Mouse (Mus musculus): ENCODE results near the gene Pigw. TPM values are rescaled to one million over a fixed set of nuclear protein-coding genes. Genes with fewer than 3 reads are reported as not detected.
"Not testable (repeated sequence)": the region's sequence is repeated elsewhere in the genome, so short reads cannot be mapped to it uniquely, and the experiment has no call there.

Gene Pigw
- polyA plus RNA-seq, 1 experiment from 2014 or later, result 2.2 TPM

DNA sequence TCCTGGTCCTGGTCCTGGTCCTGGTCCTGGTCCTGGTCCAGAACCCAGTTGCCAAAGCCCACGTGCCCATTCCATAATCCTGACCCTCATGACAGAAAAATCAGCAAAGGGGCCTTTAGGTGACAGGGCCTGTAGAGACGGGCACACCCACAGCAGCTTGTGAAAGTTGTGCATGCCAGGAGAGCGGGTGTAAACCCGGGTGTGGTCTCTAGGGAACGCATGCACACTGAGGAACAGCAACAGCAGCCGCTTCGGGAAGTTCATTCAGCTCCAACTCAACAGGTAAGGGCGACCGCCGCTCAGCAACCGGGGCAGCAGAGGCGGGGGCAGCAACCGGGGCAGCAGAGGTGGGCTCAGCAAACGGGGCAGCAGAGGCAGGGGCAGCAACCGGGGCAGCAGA is 13.0 kb upstream of the Pigw start:
- no peak overlapping the region for H3K4me3 ChIP-seq
- 91% methylated on average over 15 of the region's 15 CpGs for WGBS
- no peak for DNase-seq (ENCODE audit: low spot score)
- no peak overlapping the region for H3K27ac ChIP-seq (replicated peaks)
- H3K36me3 ChIP-seq, result peaks cover 91% of the 10 kb centered on the region
- no peaks in the 10 kb centered on the region for H3K4me1 ChIP-seq
- H3K9me3 ChIP-seq (replicated peaks), result no peaks in the 10 kb centered on the region
- H3K27me3 ChIP-seq (ENCODE audit: low read depth, poor library complexity, severe bottlenecking), result no peaks in the 10 kb centered on the region

DNA sequence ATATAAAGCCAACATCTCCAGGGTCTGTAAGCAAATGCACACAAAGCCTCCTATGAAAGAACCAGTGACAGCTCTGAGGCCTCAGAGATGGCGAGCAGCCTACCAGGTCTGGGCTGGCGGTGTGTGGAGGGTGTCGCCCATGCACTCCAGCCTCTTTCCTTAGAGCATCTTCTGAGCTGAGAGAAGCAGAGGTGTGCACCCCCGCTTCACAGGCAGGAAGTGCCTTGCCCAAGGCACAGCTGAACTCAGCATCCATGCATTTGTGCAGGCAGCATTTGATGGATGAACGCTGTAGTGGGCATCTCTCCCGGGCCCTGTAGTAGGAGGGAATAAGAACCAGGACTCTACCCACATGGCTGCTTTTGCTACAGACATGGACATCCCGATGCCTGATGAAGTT is 11.6 kb upstream of the Pigw start:
- Histone ChIP-seq H3K36me3 (peaks cover 91% of the 10 kb centered on the region), H3K27ac (replicated peaks) (no peak overlapping the region), H3K4me3 (no peak overlapping the region), H3K4me1 (no peaks in the 10 kb centered on the region), H3K9me3 (replicated peaks) (no peaks in the 10 kb centered on the region), H3K27me3 (ENCODE audit: low read depth, poor library complexity, severe bottlenecking) (no peaks in the 10 kb centered on the region)
- no peak for DNase-seq (ENCODE audit: low spot score)
- 94% methylated on average over 7 of the region's 7 CpGs for WGBS

DNA sequence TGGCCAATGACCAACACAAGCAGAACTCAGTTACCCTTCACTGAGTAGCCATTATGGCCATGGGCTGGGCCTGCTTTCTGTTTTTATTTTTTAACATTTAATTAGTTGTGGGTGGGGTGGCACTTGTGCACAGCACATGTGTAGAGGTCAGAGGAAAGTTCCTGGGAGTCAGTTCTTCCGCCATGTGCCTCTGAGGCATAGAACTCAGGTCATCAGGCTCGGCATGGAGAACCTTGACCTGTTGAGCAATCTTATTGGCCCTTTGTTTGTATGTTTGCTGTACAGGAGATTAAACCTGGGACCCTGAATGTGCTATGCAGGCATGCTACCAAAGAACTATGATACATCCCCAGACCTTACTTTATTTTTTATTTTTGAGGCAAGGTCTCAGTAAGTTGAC is 9.4 kb upstream of the Pigw start:
- H3K4me1 ChIP-seq, result no peaks in the 10 kb centered on the region
- no peaks in the 10 kb centered on the region for H3K9me3 ChIP-seq (replicated peaks)
- 86% methylated on average over 2 of the region's 2 CpGs for WGBS
- H3K36me3 ChIP-seq, result peaks cover 91% of the 10 kb centered on the region
- no peaks in the 10 kb centered on the region for H3K27me3 ChIP-seq (ENCODE audit: low read depth, poor library complexity, severe bottlenecking)
- no peak overlapping the region for H3K4me3 ChIP-seq
- no peak overlapping the region for H3K27ac ChIP-seq (replicated peaks)
- DNase-seq (ENCODE audit: low spot score), result no peak

DNA sequence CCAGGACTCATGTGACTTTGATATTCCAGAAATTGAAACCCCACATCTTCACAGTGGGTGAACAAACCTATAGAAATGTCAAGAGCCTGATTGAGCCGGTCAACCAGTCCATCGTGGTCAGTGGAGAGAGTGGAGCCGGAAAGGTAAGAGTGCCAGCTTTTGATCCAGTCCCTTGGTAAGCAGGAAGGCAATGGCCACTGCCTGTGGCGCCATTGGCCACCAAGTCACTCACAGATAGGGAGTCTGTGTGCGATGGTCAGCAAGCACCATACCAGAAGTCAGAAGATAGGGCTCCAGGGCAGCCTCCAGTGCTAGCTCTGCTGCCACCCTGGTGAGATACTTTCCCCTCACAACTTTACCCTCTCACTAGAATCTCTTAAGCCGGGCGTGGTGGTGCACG is 7.9 kb upstream of the Pigw start:
- H3K27ac ChIP-seq (replicated peaks), result no peak overlapping the region
- DNase-seq (ENCODE audit: low spot score), result no peak
- H3K9me3 ChIP-seq (replicated peaks), result no peaks in the 10 kb centered on the region
- WGBS, result 98% methylated on average over 8 of the region's 8 CpGs
- H3K27me3 ChIP-seq (ENCODE audit: low read depth, poor library complexity, severe bottlenecking), result no peaks in the 10 kb centered on the region
- peaks cover 94% of the 10 kb centered on the region for H3K36me3 ChIP-seq
- no peak overlapping the region for H3K4me3 ChIP-seq
- no peaks in the 10 kb centered on the region for H3K4me1 ChIP-seq

DNA sequence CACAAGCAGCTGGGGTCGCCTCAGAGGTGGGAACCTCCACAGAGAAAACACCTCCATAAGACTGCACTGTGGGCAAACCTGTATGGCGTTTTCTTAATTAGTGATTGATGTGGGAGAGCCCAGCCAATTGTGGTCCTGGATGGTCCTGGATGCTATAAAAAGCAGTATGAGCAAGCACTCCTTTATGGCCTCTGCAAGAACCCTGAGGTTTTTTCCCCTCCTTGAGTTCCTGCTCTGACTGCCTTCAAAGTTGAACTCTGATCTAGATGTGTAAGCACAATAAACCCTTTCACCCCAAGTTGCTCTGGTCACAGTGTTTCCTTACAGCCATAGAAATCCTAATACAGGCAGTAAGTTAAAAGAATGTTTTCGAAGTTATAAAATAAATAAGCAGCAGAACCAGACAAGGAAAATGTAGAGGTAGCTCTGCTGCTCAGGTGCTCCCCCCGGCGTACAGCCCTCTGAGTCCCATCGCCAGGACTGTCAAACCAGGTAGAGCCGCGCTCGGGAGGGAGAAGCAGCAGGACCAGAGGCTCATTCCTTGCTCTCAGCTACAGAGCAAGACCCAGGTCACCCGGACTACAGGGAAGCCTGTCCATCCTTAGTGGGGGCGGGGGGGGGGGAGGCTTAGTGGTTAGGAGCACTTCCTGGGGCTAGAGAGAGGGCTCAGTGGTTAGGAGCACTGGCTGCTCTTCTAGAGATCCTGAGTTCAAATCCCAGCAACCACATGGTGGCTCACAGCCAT is 6.9 kb upstream of the Pigw start:
- no peak overlapping the region for H3K27ac ChIP-seq (replicated peaks)
- H3K36me3 ChIP-seq, result peaks cover 94% of the 10 kb centered on the region
- H3K4me3 ChIP-seq, result no peak overlapping the region
- peak; percentile 7 for DNase-seq (ENCODE audit: low spot score)
- H3K9me3 ChIP-seq (replicated peaks), result no peaks in the 10 kb centered on the region
- H3K27me3 ChIP-seq (ENCODE audit: low read depth, poor library complexity, severe bottlenecking), result no peaks in the 10 kb centered on the region
- WGBS, result 91% methylated on average over 11 of the region's 11 CpGs
- H3K4me1 ChIP-seq, result no peaks in the 10 kb centered on the region

DNA sequence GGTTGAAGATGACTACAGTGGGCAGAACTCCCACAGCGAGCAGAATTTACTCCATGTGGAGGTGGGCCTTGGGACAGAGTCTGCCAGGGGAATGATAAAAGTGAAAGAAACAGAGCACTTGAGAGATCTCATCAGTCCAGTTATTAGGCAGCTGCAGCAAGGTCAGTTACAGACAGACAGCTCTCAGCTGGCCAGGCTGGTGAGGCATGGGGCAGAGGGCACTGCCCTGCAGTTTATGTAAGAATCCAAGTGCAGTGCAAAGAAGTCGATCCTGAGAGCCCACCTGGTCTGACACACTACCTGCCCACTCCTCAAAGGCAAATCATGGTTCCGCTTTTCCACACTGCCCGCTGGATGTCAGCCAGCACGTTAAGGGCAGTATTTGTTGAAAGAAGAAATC is 6.2 kb upstream of the Pigw start:
- whole genome bisulfite sequencing, result 93% methylated on average over 5 of the region's 5 CpGs
- no peaks in the 10 kb centered on the region for H3K27me3 ChIP-seq (ENCODE audit: low read depth, poor library complexity, severe bottlenecking)
- H3K36me3 ChIP-seq, result peaks cover 87% of the 10 kb centered on the region
- no peak overlapping the region for H3K27ac ChIP-seq (replicated peaks)
- H3K9me3 ChIP-seq (replicated peaks), result no peaks in the 10 kb centered on the region
- peaks cover 3% of the 10 kb centered on the region for H3K4me1 ChIP-seq
- no peak overlapping the region for H3K4me3 ChIP-seq
- DNase-seq (ENCODE audit: low spot score), result no peak

DNA sequence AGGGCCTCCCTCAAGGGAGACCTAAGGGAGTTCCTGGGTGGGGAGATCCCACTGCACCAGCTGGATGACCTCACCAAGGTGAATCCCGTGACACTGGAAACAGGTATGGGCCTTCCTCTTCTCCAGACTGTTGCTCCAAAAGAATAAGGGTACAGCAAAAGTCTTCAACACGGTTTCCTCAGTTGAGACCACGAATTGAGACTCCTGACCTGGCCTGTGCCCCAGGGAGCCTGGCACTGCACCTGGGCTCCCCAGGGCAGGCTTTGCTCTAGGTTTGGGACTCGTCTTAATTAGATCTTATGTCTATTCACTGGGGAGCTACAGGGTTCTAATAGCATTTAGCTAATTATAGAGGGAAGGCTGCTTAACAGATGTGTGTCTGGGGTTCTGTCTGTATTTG is 5.2 kb upstream of the Pigw start:
- no peak for DNase-seq (ENCODE audit: low spot score)
- H3K27ac ChIP-seq (replicated peaks), result no peak overlapping the region
- 85% methylated on average over 4 of the region's 4 CpGs for WGBS
- H3K9me3 ChIP-seq (replicated peaks), result no peaks in the 10 kb centered on the region
- H3K4me1 ChIP-seq, result peaks cover 11% of the 10 kb centered on the region
- H3K36me3 ChIP-seq, result peaks cover 83% of the 10 kb centered on the region
- no peaks in the 10 kb centered on the region for H3K27me3 ChIP-seq (ENCODE audit: low read depth, poor library complexity, severe bottlenecking)
- no peak overlapping the region for H3K4me3 ChIP-seq

DNA sequence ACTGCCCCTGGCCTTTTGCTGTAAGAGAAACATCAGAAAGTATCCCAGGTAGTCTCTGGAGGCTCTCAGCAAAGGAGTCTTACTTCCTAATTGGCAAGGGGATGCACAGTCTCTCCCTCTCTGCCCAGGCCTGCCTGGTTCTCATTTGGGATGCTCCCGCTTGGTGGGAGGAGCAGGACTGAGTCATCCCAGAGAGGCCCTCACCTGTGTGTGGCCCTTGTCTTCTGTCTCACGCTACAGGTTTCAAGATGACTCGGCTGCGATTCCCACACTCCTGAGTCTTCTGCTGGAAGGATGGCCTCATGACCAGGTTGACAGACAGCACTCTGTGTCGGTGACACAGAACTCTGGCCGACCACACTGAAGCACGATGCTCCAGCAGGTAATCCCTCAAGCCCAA is 2.3 kb upstream of the Pigw start:
- Histone ChIP-seq H3K27me3 (ENCODE audit: low read depth, poor library complexity, severe bottlenecking) (no peaks in the 10 kb centered on the region), H3K36me3 (peaks cover 63% of the 10 kb centered on the region), H3K4me1 (peaks cover 24% of the 10 kb centered on the region), H3K9me3 (replicated peaks) (no peaks in the 10 kb centered on the region), H3K27ac (replicated peaks) (no peak overlapping the region), H3K4me3 (no peak overlapping the region)
- DNase-seq (ENCODE audit: low spot score), result peak; percentile 8
- 92% methylated on average over 7 of the region's 7 CpGs for WGBS

DNA sequence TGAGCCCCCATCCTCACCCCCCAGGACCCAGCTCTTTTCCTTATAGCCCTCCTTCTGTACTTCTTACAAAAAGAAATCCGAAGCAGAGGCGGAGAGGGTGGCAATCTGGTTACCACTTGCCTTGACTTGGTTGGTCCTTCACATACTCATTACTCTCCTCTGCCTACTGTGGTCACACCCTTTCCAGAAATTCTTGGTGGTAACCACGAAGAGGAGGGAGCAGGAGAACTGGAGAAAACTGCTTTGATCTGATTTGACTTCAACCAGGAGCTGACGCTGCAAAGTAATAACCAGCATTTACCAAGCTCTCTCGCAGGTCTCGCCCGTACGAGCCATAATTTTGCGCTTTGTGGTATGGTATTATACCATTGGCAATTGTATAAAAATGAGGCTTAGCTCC is 886 bp upstream of the Pigw start:
- no peak for DNase-seq (ENCODE audit: low spot score)

DNA sequence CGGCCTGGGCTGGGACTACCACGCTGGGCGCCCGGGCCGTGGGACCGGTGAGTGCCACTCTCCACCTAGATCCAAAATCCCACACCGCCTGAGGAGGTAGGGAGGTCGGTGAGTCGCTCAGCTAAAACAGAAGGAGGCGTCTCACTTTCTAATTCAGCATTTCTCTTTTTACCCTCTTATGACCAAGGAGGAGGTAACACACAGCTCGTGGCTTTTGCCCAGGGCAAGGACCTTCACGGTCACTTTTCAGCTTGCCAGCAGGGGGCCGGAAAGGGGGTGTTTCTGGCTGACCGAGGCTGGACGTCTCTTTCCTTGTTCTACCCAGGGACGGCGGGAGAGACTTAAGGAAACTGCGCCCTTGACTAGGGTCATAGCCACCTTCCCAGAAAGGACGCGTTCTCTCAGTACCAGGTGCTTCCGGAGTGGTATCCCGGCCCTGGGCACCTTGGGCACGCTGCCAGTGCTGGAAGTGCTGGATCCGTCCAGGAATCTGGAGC is 428 bp upstream of the Pigw start:
- WGBS, result under 1% methylated on average over 24 of the region's 24 CpGs
- peak; percentile 81 for DNase-seq (ENCODE audit: low spot score)
- Histone ChIP-seq H3K27me3 (ENCODE audit: low read depth, poor library complexity, severe bottlenecking) (no peaks in the 10 kb centered on the region), H3K9me3 (replicated peaks) (no peaks in the 10 kb centered on the region), H3K4me1 (peaks cover 24% of the 10 kb centered on the region), H3K36me3 (peaks cover 58% of the 10 kb centered on the region), H3K4me3 (peak overlapping the region; percentile 63), H3K27ac (replicated peaks) (peak overlapping the region; percentile 92)

More for the DNA sequence above, 886 bp upstream of the Pigw start:
- 64% methylated on average over 9 of the region's 9 CpGs for WGBS
- peaks cover 24% of the 10 kb centered on the region for H3K4me1 ChIP-seq
- H3K27me3 ChIP-seq (ENCODE audit: low read depth, poor library complexity, severe bottlenecking), result no peaks in the 10 kb centered on the region
- H3K27ac ChIP-seq (replicated peaks), result peak overlapping the region; percentile 92
- peaks cover 63% of the 10 kb centered on the region for H3K36me3 ChIP-seq
- peak overlapping the region; percentile 63 for H3K4me3 ChIP-seq
- no peaks in the 10 kb centered on the region for H3K9me3 ChIP-seq (replicated peaks)

DNA sequence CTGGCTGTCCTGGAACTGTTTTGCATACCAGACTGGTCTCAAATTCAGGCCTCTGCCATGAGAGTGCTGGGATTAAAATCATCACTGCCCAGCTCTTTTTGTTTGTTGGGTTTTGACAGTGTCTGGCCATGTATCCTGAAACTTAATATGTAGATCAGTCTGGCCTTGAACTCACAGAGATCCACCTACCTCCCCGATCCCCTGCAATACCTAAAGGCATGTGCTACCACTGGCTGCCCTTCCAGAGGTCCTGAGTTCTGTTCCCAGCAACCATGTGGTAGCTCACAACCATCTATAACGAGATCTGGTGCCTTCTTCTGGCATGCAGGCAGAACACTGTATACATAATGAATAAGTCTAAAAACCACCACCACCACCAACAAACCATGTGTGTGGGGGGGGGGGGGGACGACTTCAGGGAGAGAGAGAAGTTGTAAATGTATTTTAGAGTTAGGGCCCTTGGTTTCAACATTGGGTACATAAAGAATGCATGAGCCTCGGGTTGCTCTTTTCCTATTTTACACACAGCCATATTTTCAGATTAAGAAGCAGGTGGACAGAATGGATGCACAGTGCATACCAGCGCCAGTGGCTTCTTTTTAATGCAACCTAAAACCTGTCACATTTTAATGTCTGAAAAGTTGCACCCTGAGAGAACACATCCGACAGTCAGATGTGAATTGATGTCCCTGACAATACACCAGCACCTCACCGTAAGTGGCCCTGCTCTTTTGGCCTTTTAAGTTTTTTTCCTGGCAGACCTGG is 896 bp downstream of the Pigw start:
- peak overlapping the region; percentile 63 for H3K4me3 ChIP-seq
- no peak for DNase-seq (ENCODE audit: low spot score)
- H3K9me3 ChIP-seq (replicated peaks), result no peaks in the 10 kb centered on the region
- H3K4me1 ChIP-seq, result peaks cover 24% of the 10 kb centered on the region
- H3K36me3 ChIP-seq, result peaks cover 45% of the 10 kb centered on the region
- WGBS, result 29% methylated on average over 7 of the region's 7 CpGs
- peak overlapping the region; percentile 92 for H3K27ac ChIP-seq (replicated peaks)
- no peaks in the 10 kb centered on the region for H3K27me3 ChIP-seq (ENCODE audit: low read depth, poor library complexity, severe bottlenecking)

DNA sequence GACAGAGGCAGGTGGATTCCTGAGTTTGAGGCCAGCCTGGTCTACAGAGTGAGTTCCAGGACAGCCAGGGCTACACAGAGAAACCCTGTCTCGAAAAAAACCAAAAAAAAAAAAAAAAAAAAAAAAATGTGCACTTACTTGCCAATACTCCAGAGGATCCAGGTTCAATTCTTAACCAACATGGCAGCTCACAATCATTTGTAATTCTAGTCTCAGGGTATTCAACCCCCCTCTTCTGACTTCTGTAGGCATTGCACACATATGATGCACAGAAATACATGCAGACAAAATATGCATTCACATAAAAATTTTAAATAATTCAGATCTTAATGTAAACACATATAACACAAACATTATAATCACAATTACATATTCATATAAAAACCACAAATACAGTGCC is 4.1 kb downstream of the Pigw start:
- Histone ChIP-seq H3K4me1 (peaks cover 27% of the 10 kb centered on the region), H3K36me3 (peaks cover 22% of the 10 kb centered on the region)
- not testable (repeated sequence) for H3K4me3 ChIP-seq; H3K9me3 ChIP-seq (replicated peaks); H3K27ac ChIP-seq (replicated peaks); H3K27me3 ChIP-seq (ENCODE audit: low read depth, poor library complexity, severe bottlenecking); DNase-seq (ENCODE audit: low spot score)
- WGBS, result 75% methylated on average over 1 of the region's 1 CpGs

Measured in midbrain, embryonic 10.5 days (tissue).